Mouse (Mus musculus): Measurements from ENCODE around the gene Creld2.

GRCm38 (mm10) chr15:88853106-88853505 is 33.7 kb downstream of the Creld2 start:
- TF ChIP-seq TAL1 (IDR thresholded peaks at IDR 0.05; ENCODE audit: low read length) (no peak), GATA1 (IDR thresholded peaks at IDR 0.05; ENCODE audit: low read length) (no peak)

Measured in erythroblast, embryonic 14.5 days (primary cell).